Mouse (Mus musculus): ENCODE data around the gene Pik3r3. TPM values are rescaled to one million over a fixed set of nuclear protein-coding genes. Genes with fewer than 3 reads are reported as not detected.

Gene Pik3r3
- polyA plus RNA-seq (2017; shearing (Covaris generic)), result 6.1 TPM

DNA sequence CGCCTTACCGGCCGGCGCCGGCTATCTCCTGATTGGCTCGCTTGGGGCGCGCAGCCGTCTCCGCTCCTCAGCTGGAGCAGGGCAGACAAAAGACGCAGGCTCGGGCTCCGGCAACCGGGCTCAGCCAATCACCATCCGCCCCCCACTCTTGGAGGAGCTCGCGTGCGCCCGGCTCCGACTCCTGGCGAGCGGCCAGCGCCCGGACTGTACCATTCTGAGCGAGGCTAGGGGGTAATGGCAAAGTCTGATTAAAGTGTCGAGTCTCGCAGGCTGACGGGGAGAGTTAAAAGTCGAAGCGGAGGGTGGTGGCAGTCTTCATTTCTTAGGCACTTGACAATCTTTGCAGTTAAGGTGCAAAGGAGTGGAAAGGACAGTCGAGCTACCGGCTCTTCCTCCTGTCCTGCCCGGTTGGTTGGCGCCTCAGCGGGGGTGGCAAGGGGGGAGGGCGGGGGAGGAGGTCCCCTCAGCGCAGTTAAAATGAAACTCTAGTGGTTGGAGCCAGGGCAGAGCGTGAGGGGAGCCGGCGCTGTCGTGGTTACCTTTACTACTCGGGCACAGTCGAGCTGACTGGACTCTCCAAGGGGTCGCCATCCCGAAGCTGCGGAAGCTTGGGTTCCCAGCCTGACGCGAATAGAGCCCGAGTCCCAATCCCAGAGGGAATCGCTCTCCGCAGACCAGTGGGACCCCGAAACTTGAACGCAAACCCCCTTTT is at the start of gene Pik3r3:
Pik3r3 (plus strand) TSS at position 479 of the 712 bp plus-strand sequence.

DNA sequence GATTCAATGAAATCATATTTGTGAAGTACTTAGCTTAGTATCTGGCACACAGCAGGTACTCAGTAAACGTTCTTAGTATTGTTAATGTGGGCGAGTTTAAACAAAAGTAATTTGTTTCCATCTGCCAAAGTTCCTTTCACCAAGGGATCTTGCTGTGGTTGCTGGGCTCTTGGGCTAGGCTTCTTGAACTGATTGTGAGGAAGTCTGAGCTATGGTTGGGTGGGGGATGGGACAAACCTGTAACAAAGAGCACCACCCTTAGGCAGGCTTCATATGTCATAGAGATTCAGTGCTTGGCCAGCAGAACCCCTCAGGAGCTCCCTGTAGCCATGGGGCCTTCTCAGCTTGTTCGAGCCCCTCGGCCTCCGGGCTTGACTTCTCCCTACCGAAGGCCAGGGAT is 48.3 kb upstream of the Pik3r3 start, which contains the start of the genes 1700042G07Rik and Gm49337:
1700042G07Rik (plus strand) TSS at position 301 of the 400 bp plus-strand sequence.
Gm49337 (plus strand) TSS at position 313 of the 400 bp plus-strand sequence.

Other genes with a start within 250 kb of the Pik3r3 start
- 129 TPM for gene Faah, start 203.7 kb upstream of the Pik3r3 start, polyA plus RNA-seq (2017; shearing (Covaris generic))
- gene Nsun4, start 167.7 kb upstream of the Pik3r3 start, polyA plus RNA-seq (2017; shearing (Covaris generic)), result 33.5 TPM
- gene Uqcrh, start 146.5 kb upstream of the Pik3r3 start, polyA plus RNA-seq (2017; shearing (Covaris generic)), result 526 TPM
- 45.9 TPM for gene Lrrc41, start 146.3 kb upstream of the Pik3r3 start, polyA plus RNA-seq (2017; shearing (Covaris generic))
- 6.5 TPM for gene Rad54l, start 97.9 kb upstream of the Pik3r3 start, polyA plus RNA-seq (2017; shearing (Covaris generic))
- gene Pomgnt1, start 97.8 kb upstream of the Pik3r3 start, polyA plus RNA-seq (2017; shearing (Covaris generic)), result 8.0 TPM
- 0.83 TPM for gene Lurap1, start 70.3 kb upstream of the Pik3r3 start, polyA plus RNA-seq (2017; shearing (Covaris generic))
- not detected for gene Tspan1, start 54.0 kb upstream of the Pik3r3 start, polyA plus RNA-seq (2017; shearing (Covaris generic))
- gene 1700042G07Rik, start 48.2 kb upstream of the Pik3r3 start, polyA plus RNA-seq (2017; shearing (Covaris generic)), result not detected
- gene Gm49337, start 48.2 kb upstream of the Pik3r3 start, polyA plus RNA-seq (2017; shearing (Covaris generic)), result not detected
- gene Mast2, start 242.6 kb downstream of the Pik3r3 start, polyA plus RNA-seq (2017; shearing (Covaris generic)), result 3.1 TPM